Mouse (Mus musculus) frontal cortex, postnatal 10 days (tissue): Measurements from ENCODE around the gene Nifk.

Experiments
- DNase-seq, 2 experiments: peaks; one replicate each; pipeline ENCODE4 v3.0.0; 2022; ENCODE audit warnings: low spot score in 2 of 2, mixed read lengths in 1 of 2

Nifk gene

DNA sequence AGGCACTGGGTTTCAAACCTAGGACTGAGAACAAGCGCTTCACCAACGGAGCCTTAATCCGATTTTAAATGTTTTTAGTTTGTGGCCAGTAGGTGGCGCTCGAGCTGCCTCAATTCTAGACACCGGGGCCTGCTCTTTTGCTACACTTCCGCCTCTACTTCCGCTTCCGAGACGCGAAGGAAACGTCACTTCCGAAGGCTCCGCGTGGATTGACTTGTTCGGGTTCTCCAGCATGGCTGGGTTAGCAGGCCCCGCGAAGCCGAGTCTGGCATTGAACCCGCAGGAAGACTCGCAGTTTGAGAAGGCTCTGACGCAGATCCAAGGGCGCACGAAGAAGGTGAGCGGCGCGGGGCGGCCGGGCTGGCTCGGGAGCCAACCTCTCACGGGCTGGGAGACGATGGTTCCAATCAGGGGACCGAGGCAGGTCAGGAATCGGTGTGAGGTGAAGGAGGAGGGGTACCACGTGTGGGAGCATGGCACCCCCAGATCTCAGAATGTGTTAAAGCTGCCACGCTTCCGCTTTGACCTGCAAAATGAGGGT lies at the start of gene Nifk:
Gene Nifk (plus strand): TSS at position 179 of the 541 bp plus-strand sequence.
- DNase-seq: peak; percentile 89 to 93

DNA sequence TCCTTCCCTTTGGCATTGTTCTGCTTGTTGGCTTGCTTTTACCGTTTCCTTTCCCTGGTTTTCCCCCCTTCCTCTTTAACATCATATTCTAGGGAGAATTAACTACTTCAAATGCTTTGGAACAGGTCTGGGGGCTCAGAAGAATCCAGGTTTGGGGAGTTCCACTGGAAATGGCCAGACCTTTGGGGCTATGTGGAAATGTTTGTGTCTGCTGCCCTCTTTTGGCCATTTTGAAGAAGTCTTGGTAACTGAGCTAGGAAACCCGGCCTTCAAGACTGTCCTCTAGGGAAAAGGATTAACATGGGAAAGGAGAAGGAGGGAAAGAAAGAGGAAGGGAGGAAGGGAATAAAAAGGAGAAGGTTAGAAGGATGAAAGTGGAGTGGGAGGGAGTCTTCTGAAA lies 46.5 kb upstream of the Nifk start:
- DNase-seq: no peak

DNA sequence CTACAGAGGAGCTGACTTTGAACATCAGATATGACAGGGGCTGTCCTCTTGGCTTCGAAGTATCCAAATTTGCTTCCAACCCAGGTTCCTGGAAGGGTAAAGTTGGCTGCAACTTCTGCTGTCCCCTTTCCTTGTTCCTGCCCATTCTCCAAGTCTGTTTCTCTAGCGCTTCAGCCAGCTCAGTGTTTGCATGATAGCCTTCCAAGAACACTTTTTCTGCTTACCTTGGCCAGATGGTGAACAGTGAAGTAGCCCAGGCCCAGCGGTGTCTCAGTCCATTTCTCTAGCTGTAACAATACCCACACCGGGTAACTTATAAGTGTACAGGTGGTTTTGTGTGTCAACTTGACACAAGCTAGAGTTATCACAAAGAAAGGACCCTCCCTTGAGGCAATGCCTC lies 29.3 kb upstream of the Nifk start:
- no peak for DNase-seq

DNA sequence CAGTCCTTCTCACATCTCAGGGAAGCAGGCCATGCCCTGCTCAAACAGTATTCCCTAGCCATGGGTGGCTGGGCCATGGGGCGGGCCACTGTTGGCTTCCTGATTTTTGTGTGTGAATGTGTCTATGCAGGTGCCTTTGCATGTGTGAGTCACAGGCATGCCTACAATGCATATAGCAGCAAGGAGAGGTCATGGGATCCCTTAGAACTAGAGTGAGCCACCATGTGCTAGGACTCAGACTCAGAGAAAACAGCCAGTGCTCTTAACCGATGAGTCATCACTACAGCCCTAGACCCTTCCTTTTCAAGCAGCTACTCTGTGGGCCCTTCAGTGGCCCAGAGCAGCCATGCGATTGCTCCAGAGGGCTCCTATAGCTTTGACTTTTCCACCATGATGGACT lies 27.4 kb upstream of the Nifk start:
- no peak for DNase-seq

DNA sequence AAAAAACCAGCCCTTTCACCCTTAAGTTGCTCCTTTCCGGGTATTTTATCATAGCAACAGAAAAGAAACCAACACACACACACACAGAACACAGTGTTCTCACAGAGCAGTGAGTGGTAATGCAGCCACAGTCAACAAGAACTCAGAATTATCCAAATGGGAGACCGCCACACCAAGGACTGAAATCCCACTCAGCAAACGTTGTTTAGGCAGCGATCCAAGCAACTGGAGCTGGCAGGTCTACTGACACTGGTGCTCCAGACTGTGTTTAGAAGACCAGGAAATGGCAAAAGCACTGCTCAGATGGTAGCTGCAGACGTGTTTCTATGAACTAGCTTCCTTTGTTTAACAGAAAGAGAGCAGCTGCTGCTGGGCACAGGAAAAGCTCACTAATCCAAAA lies 26.8 kb upstream of the Nifk start:
- DNase-seq: no peak

DNA sequence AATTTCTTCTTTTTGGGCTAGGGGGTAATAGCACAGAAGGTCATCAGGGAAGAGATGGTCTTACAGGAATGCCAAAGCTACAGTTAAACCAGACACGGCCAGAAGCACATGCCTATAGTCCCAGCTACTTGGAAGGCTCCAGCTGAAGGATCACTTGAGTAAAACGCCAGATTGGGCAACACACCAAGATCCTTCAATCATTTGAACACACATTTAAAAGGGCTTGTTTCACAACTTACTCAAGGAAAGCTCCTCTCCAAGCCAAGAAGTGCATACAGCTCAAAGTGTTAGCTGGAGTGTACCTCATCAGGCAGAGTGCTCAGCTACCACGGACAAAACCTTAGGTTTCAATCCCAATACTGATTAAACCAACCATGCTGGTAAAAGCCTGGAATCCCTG lies 25.0 kb upstream of the Nifk start:
- DNase-seq: no peak

DNA sequence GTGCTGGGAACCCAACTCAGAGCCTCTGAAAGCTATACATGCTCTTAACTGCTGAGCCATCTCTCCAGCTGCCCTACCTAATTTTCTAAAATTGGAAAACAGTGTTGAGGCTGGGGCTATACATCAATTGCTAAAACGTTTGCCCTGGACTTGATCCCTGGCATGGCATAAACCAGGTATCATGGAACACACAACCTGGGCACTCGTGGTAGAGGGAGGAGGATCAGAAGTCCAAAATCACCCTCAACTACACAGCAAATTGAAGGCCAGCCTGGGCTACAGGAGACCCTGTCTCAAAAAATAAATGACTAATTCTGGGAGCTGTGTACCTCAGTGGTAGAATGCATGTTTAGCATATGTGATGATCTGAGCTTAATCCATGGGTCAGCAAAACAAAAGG lies 23.9 kb upstream of the Nifk start:
- DNase-seq: no peak

DNA sequence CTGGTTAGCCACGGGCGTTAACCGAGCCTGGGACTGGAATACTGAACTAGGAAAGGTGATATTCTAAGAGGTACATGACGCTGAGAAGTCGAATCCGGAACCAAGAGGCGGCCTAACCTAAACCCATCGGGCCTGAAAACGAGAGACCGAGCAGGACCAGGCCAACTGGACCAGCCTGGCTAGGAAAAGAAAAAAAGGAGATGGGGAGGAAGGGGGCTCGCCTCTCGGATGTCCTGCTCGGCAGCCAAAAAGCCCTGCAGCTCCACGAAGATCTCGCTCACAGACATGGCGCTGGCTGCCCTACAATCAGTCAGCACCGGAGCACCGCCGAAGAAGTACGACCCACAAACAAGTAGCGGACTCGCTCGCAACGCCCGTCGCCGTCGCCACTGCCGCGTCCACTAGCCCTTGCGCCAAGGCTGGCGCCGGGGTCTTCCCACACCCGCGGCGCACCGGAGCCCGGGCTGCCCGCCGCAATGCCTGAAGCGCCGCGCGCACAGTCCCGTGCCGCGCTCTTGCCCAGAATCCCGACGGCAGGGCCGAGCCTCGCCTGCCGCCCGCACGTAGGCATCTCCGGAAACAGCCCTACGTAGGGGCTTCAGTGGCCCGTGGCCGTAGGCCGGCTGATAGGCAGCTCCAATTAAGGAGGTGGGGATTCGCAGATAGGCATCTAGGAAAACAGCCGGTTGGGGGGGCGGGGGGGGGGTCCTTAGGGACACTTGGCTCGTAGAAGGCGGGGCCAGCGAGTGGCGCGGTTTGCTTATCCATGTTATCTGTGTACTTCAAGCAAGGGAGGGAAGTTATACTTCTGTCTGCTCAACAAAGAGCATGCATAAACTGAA lies 10.6 kb upstream of the Nifk start:
- DNase-seq: peak; percentile 76 to 87

DNA sequence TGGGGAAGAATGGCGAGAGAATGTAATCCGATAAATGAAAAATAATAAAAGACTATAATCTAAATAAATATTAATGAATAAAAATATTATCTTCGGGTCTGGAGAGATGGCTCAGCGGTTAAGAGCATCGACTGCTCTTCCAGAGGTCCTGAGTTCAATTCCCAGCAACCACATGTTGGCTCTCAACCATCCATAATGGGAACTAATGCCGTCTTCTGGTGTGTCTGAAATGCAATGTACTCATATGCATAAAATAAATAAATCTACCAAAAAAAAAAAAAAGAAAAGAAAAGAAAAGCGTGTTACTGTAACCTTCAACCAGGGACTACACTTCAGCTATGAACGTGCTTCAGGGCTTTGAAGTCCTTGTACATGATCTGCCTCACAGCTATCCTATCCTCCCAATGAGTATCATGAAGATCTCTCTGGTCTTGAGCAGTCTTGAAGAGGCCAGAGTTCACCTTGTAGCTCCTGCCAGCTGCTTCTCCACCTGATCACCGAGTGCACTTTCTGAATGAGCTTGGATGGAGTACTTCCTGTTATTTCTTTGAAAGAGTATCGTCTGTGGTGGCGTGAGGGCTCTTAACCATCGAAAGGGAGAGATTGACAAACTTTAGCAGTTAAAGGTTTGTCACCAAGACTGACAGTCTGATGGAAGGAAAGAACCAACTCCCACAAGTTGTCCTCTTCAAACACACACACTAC lies 9.9 kb upstream of the Nifk start, which contains the start of gene Tsn:
Gene Tsn (minus strand): TSS at position 118 of the 705 bp plus-strand sequence.
- no peak for DNase-seq

DNA sequence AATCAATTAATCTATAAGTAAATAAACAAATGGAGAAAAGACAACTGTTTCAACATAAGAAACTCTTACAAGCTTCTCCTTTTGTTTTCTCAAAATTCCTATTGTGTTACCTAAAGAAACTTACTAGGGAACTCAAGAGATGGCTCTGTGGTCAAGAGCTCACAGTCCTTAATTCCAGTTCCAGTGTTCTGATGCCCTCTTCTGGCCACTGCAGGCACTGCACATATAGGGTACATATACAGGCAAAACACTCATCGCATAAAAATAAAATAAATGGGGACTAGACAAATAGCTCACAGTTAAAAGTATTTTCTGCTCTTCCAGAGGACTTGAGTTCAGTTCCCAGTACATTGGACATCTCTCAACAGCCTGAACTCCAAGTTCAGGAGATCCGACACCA lies 943 bp upstream of the Nifk start:
- DNase-seq: no peak

DNA sequence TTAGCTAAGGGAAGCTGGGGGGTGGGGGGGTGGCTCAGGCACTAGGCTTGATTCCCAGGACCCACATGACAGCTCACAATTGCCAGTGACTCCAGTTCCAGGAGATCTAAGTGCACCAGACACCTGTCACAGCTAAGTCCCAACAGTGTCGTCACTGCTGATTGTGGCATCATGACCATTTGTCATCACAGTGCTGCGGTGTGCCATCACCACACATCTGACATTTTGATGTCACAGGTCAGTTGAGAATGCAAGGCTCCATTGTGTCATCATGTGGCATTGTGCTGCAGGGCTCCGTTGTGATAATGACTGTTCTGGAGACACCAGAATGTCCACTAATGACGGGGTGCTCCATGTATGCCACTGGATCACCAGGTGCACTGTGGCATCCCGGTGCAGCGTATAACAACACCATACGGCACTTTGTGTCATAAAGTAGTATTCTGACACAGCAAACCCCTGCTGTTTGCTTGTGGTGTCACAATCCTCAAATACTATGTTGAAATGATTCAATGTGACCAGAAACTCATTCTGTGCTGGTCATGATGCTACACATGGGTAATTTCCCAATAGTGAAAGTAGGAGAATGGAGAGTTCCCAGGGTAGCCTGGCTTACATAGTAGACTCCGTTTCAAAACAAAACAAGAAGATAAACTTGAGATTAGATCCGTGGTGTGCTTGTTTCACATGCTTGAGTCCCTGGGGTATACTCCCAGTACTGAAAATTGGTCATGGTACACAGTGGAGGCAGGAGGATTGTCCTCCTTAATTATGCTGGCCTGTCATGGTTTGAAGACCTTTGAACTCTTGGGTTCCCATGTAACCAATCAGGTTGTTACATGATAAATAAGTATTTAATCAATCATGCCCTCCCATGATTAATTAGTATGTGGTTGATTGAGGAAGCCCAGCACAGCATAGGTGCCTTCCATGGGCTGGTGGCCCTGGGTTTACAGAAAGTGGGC lies 13.4 kb downstream of the Nifk start:
- no peak for DNase-seq

DNA sequence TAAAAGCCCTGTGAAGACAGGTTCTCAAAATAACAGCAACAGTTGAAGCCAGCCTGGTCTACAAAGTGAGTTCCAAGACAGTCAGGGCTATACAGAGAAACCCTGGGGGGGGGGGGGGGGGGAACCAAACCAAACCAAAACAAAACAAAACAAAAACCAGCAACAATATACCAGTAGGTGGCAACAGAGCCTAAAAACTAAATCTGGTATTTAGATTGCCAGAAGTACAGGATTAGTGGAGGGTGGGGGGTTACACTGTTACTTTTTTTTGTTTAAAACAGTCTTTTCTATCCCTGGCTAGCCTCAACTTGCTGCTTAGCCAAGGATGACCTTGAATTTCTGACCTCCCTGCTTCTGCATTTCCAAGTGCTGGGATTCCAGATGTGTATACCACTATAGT lies 14.2 kb downstream of the Nifk start:
- DNase-seq: no peak

DNA sequence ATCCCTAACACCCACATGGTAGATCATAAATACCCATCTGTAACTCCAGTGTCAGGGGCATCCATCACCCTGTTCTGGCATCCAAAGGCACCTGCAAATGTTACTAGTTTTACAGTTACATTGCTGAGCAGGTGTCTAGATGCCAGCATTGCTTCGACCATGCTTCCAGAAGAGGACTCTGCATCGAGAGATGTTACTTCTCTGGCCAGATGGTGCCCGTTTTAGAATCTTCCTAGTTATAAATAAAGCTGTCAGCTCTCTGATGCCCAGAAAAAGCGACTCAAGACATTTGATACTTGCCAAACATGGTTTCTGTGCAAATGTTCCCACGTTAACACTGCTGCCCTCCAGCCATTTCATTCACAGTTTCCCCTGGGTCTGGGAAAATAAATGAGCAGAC lies 16.3 kb downstream of the Nifk start:
- DNase-seq: peak in 1 of 2 experiments; percentile 12

DNA sequence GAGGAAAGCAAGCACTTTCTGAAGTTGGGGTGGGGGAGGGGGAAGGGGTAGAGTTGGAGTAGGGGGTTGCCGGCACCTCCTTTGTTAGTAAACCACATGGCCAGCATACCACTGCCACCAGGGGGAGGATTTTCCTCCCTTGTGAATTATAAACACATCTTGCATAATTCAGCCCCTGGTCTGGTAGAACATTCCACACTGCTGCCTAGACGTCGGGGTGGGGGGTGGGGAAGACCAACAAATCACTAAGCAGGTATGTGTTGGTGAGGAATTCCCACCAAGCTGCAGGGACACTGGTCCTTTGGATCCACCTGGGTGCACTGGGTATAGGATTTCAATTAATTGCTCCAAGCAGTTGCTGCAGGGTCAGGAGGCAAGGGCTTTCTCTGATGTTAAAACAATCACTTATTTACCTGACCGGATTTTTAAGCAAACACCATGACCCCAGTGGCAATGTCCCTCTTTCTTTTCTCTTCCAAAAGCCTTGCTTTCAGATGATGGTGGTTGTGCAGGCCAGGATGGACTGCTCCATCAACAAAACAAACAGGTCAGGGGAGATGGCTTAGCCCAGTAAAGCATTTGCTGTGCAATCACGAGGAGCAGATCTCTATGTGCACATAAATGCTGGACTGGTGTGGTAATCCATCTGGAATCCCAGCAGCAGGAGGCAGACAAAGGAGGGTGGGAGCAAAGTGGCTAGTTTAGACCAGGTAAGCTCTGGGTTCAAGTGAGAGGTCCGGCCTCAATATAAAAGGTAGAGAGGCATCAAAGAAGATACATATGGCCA lies 22.2 kb downstream of the Nifk start:
- no peak for DNase-seq

DNA sequence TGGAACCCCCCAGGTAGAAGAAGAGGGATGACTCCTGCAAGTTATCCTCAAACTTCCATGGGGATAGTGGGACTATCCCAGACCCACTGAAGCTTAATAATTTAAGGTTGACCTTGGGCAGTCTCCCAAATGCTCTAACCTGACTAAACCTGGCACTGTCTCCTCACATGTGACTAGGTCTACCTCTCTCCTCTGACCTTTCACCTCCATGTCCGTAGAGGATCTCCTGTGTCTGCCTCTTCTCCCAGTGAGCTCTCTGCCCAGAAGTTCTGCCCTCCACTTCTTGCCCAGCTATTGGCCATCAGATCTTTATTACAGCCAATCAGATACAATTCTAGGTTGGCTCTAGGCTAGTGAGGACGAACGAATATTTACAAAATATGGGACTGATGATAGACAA lies 28.3 kb downstream of the Nifk start:
- DNase-seq: no peak

DNA sequence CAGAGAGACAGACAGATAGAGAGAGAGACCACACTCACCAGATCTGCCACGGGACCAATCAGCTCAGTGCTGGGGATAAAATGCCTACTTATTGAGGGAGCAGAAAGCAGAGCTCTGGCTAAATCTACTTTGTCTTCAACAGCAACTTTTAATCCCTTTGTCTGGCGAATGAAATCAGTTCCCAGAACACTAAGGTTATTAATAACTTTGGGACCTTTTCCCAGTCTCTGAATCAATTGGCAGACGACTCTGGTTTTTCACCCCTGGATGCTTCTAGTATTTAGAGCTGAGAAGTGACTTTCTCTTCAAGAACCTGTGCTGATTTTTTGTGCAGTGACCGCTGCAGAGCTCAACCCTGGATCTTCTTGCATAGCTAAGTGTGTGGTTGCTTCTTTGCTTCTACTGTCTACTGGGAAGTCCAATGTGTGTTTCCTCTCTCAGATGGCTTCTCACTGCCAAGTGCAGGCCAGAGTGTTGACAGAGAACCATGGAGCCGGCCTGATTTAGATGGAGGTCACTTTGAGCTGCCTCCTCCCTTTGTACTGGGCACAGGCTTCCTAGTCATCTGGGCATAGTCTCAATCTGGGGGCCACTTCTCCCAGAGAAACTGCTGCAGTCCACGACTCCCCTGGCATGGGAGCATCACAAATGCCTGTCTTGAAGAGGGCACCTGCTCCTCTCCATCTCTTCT lies 37.6 kb downstream of the Nifk start:
- DNase-seq: no peak

DNA sequence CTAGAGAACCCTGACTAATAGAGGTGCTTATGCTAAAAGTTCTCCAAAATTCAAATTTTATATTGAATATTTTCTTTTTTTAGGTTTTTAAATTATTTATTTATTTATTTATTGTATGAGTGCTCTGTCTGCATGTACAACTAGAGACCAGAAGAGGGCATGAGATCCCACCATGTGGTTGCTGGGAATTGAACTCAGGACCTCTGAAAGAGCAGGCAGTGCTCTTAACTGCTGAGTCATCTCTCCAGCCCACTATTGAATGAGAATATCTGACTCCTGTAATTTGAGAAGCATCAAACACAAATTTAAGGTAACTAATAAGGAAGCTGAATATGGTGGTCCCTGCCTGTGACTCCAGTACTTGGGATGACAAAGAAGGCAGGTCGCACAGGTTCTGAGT lies 46.3 kb downstream of the Nifk start:
- no peak for DNase-seq

DNA sequence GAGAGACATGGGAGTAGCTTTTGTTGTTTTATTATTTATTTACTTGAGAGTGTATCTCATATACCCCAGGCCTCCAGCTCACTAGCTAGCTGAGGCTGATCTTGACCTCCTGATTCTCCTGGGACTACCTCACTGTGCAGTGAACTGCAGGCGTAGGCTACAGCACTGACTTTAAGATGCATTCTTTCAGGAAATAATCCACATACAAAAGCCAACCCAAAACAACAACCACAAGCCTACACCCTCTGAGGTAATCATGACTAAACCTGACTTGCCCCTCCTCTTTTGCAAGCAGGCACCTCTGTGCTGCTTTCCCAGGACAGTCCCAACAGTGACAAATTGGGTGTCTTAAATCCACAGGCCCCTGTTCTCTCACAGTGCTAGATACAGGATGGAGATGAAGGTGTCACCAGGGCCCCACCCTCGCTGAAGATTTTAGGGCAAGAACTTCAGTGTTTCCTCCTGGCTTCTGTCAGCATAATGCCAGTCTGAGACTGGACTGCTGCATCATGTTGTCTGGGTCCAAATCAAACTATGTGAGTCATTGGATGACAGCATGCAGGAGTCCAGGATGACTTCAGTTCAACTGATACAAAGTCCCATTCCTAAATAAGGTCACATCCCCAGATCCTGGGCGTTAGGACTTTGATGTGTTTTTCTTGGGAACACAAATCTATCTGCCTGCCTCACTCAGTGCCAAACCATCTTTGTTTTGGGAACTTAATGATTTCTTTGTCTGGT lies 47.3 kb downstream of the Nifk start:
- DNase-seq: no peak

DNA sequence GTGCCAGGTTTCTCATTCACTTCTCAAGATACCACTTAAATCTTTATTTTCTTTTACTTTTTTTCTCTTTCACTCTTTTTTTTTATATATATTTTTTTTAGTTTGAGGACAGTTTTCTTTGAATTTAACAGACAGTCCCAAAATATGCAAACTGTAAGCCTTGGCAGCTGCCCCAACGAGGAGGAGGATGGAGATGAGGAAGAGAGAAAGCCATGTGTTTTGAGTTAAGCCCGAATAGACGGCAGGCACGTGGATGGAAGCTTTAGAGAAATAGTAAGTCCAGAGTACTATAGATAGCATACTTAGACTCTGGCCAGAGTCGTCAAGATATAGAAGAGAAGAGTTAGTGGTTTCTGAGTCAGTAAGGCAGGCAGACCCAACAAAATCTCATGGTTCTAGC lies 56.1 kb downstream of the Nifk start:
- DNase-seq: no peak
